Mouse (Mus musculus) cerebellum, postnatal 10 days (tissue): ENCODE measurements around the gene Ccl17.
A peak's percentile ranks its signal among the peaks of the same experiment; 100 is the strongest.
"Not testable (repeated sequence)": the region's sequence is repeated elsewhere in the genome, so short reads cannot be mapped to it uniquely, and the experiment has no call there.

Experiments
- DNase-seq, 2 experiments: peaks; one replicate each; pipeline ENCODE4 v3.0.0; 2021; ENCODE audit warnings: mixed read lengths in 2 of 2

Ccl17 gene

GRCm38 (mm10) chr8:94828284-94828683, 18.0 kb downstream of the Ccl17 start:
- DNase-seq, result no peak

DNA sequence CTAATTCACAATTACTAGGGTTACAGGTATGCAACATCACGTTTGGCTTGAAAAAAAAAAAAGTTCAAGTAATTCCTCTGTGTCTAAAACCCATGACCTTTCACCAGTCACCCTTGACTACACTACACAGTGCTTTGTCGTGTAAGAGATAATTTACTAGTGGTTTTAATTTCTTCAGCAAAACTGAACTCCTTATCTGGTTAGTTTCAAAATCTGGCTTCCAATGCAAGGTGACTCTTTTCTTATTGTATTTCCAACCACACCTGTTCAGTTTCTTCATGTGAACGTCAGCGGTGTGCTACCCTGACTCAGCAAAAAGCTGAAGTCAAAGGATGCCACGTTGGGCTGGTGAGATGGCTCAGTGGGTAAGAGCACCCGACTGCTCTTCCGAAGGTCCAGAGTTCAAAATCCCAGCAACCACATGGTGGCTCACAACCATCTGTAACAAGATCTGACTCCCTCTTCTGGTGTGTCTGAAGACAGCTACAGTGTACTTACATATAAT, 23.7 kb downstream of the Ccl17 start:
- DNase-seq, result not testable (repeated sequence)

- not testable (repeated sequence) for DNase-seq
Observed at GRCm38 (mm10) chr8:94835751-94836150, 25.5 kb downstream of the Ccl17 start.

DNA sequence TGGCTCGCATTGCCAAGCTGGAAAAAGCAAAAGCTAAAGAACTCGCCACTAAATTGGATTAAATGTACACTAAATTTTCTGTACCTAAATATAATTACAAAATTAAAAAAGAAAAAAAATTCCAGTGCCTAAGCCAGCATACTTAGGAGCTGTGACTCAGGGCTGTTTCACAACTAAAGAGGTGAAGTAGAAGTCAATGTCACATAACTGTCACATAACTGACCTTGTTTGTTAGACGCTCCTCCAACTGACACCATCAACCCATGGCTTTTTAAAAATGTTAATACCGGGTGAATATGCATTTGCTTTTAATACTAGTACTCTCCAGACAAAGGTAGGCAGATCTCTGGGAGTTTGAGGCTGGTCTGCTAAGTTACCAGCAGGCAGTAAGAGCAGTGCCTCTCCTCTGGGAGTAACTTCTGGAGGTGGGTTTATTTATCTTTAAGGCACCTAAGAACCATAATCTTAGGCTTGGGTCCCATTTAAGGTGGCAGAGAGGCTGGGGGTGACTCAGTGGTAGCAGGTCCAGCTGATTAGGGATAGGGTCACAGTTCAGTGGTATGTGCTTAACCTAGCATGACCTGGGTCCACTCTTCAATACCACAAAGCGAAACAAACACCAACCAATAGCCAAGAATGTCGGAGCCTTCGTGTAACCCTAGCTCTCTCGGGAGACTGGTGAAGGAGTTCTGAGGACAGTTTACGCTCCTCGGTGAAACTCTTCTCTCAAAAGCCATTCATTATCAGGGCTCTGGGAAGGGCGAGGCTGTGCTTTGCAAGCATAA, 26.4 kb downstream of the Ccl17 start:
- no peak for DNase-seq

DNA sequence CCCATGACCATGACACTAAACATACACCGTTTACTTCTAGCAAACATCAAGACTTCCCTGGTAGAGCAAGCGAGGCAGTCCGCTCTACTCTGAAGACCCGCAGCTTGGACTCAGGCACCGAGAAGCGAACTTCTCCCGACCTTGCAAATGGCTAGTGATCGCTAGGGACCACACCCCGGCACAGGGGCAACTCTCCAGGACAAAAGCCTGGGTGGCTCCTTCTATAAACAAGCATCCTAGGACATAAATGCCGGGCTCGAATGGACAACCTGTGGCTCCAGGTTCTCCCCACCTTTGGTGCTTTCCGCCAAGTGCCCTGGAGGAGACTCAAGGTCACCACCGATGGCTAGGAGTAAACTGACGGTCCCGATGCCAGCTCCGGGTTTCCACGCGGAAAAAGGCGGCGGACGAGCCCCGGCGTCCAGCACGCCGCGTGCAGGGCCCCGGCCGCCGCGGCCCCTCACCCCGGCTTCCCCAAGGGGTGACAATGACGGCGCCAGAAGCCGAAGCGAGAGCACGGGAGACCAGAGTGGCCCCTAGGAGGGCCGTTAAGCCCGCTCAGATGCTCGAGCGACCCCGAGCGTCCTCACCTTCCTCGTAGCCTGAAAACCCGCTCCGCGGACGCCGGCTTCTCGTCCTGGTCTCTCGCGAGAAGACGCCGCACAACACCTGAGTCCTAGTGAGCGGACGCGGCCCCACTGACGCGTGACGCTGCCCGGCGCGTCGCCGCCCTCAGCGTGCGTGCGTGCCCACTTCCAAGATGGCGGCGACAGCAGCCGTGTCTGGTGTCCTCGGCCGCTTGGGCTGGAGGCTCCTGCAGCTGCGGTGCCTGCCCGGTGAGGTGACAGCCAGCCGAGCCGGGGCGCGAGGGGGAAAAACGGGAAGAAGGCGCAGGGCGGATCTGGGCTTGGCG, 27.7 kb downstream of the Ccl17 start, which contains the start of the genes Coq9 and Ciapin1:
Gene Coq9, plus strand, starts transcription at position 660 of the 913 bp plus-strand sequence.
Gene Ciapin1, minus strand, starts transcription at position 697 of the 913 bp plus-strand sequence.
- DNase-seq, result peak; percentile 96 to 98

GRCm38 (mm10) chr8:94838600-94838999, 28.3 kb downstream of the Ccl17 start:
- peak; percentile 90 to 91 for DNase-seq

GRCm38 (mm10) chr8:94841183-94841582, 30.9 kb downstream of the Ccl17 start:
- DNase-seq, result no peak

DNA sequence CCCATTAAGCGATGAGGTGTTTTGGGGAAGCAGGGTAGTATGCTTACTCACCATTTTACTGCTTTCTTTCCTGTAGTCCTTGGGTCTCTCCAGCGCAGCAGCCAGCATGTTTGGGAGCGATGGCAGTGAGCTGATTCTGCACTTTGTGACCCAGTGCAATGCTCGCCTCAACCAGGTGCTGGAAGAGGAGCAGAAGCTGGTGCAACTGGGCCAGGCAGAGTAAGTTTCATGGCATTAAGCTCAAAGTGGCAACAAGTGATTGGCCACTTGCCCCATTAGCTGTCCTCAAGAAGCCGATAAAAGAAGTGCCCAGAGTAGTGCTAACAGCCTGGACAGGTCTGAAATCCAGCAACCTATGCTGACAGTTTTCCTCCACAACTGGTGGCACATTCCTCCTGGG, 39.8 kb downstream of the Ccl17 start:
- no peak for DNase-seq

GRCm38 (mm10) chr8:94854761-94855160, 44.5 kb downstream of the Ccl17 start:
- not testable (repeated sequence) for DNase-seq

DNA sequence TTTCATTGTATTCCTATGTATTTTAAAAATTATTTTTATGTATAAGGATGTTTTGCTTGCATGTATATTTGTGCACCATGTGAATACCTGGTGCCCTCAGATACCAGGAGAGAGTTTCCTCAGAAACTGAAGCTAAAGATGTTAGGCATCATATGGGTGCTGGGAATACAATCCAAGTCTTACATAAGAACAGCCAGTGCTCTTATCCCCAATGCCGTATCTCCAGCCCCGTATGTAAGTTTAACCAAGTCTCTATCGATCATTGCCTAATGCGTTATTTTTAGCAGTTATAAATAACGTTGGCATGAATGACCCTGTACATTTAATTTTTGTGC, 46.7 kb downstream of the Ccl17 start:
- DNase-seq, result no peak

GRCm38 (mm10) chr8:94857346-94858173, 47.3 kb downstream of the Ccl17 start, which contains the start of gene Polr2c:
Gene Polr2c, plus strand, starts transcription at chr8:94857450.
- peak; percentile 97 for DNase-seq

- peak; percentile 78 to 83 for DNase-seq
Observed at GRCm38 (mm10) chr8:94861352-94861910, 51.2 kb downstream of the Ccl17 start.
